Mouse (Mus musculus): ENCODE results near the gene Ces1e.

DNA sequence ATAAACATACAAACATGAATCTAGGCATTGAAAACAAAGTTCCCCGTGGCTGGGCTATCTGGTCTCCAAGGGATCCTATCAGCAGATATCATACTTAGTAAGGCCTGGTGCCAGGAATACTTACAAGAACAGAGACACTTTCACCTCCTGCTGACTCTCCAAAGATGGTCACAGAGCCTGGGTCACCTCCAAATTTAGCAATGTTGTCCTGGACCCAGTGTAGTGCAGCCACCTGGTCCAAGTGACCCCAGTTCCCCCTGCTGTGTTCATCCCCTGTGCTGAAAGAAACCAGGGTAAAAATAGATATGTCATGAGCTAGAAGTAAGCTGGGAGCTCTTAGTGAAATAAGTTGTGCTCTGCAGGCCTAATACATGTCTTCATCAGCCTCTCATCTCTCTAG lies 12.0 kb downstream of the Ces1e start:
- TF ChIP-seq POLR2A (IDR thresholded peaks at IDR 0.05; ENCODE audit: low read depth, low read length) (no peak), CTCF (IDR thresholded peaks at IDR 0.05; ENCODE audit: extremely low read depth, insufficient read length, insufficient replicate concordance, low read depth, low read length) (no peak)

Data from small intestine, adult 2 months (tissue).